Mouse (Mus musculus): Measurements from ENCODE around the gene Cenpm. TPM values are rescaled to one million over a fixed set of nuclear protein-coding genes. Genes with fewer than 3 reads are reported as not detected.

Cenpm gene
- polyA plus RNA-seq, 2 experiments: 21.6 to 42.1 TPM

DNA sequence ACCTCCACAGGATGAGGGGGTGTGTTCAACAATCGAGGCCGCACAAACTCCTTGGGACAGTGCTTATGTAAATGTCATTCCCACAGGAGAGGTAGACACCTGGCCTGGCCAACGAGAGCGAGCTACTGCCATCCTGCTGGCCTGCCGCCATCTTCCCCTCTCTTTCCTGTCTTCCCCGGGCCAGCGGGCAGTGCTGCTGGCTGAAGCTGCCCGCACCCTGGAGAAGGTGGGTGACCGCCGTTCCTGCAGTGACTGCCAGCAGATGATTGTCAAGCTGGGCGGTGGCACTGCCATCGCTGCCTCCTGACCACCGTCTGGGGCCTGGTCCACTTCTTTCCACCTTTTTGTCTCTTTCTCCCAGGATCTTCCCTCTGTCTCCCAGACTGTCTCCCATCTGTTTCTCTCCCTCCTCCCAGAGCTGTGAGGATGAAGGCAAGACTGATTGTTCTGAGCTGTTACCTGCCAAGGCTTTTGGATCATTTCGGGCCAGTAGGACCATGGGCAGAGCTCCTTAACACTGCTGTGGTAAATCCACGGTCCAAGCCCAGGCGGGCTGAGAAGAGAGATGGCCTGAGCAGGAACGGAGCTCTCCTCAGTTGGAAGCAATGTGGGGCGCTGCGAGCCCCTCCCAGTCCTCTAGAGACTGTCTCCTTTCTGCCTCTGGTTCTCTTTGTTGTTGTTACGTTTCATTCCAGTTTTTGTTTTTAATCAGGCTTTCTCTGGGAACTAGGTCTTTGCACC is 40.8 kb downstream of the Cenpm start:
- Histone ChIP-seq H3K9me3 (ENCODE audit: control insufficient read depth, low read length) (no peaks in the 10 kb centered on the region), H3K4me1 (replicated peaks; ENCODE audit: control insufficient read depth in 2 of 2, insufficient read depth in 2 of 2, low read length in 1 of 2) (no peaks in the 10 kb centered on the region), H3K27ac (no peak overlapping the region), H3K36me3 (replicated peaks; ENCODE audit: control insufficient read depth, insufficient read depth, low read depth) (peaks cover 38% of the 10 kb centered on the region), H3K4me2 (ENCODE audit: low read depth) (no peak overlapping the region), H3K9ac (replicated peaks) (no peak overlapping the region), H3K4me3 (ENCODE audit: insufficient read depth in 1 of 2, low read depth in 2 of 2, low read length in 2 of 2) (no peak overlapping the region), H3K27me3 (ENCODE audit: control insufficient read depth, insufficient read depth, low read length) (peaks cover 14% of the 10 kb centered on the region)
- ATAC-seq (ENCODE audit: insufficient read depth): no peak
- no peak for DNase-seq (ENCODE audit: low read depth in 3 of 3, low spot score in 3 of 3)
- 86% methylated on average over 20 of the region's 20 CpGs for WGBS (ENCODE audit: insufficient replicate concordance)
- TF ChIP-seq EP300 (IDR thresholded peaks at IDR 0.05; ENCODE audit: low read depth): no peak
- no peak for TF ChIP-seq CTCF (IDR thresholded peaks at IDR 0.05; ENCODE audit: low read depth)

DNA sequence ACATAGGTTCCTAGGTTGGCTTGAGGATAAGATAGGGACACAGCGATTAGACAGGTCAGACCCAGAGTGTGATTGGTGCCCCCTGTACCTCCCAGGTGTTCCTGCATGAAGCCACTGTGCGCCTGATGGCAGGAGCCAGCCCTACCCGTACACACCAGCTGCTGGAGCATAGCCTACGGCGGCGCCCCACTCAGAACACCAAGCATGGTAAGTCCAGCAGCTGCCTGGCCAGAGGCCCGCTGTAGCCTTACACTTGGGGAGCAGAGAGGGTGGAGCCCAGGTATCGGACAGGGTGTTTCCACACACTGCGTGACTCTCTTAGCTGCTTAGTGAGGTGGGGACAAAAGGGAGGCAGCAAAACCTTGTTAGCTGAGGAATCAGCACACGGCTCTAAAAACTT is 41.5 kb downstream of the Cenpm start:
- H3K27ac ChIP-seq: no peak overlapping the region
- peaks cover 38% of the 10 kb centered on the region for H3K36me3 ChIP-seq (replicated peaks; ENCODE audit: control insufficient read depth, insufficient read depth, low read depth)
- 89% methylated on average over 10 of the region's 10 CpGs for WGBS (ENCODE audit: insufficient replicate concordance)
- no peak for DNase-seq (ENCODE audit: low read depth in 3 of 3, low spot score in 3 of 3)
- H3K9ac ChIP-seq (replicated peaks): no peak overlapping the region
- H3K4me1 ChIP-seq (replicated peaks; ENCODE audit: control insufficient read depth in 2 of 2, insufficient read depth in 2 of 2, low read length in 1 of 2): no peaks in the 10 kb centered on the region; a peak in 1 of 4 replicates
- H3K27me3 ChIP-seq (ENCODE audit: control insufficient read depth, insufficient read depth, low read length): peaks cover 10% of the 10 kb centered on the region
- no peak for TF ChIP-seq EP300 (IDR thresholded peaks at IDR 0.05; ENCODE audit: low read depth)
- no peak for TF ChIP-seq CTCF (IDR thresholded peaks at IDR 0.05; ENCODE audit: low read depth)
- H3K4me2 ChIP-seq (ENCODE audit: low read depth): no peak overlapping the region
- no peak overlapping the region for H3K4me3 ChIP-seq (ENCODE audit: insufficient read depth in 1 of 2, low read depth in 2 of 2, low read length in 2 of 2)
- no peaks in the 10 kb centered on the region for H3K9me3 ChIP-seq (ENCODE audit: control insufficient read depth, low read length)
- no peak for ATAC-seq (ENCODE audit: insufficient read depth)

DNA sequence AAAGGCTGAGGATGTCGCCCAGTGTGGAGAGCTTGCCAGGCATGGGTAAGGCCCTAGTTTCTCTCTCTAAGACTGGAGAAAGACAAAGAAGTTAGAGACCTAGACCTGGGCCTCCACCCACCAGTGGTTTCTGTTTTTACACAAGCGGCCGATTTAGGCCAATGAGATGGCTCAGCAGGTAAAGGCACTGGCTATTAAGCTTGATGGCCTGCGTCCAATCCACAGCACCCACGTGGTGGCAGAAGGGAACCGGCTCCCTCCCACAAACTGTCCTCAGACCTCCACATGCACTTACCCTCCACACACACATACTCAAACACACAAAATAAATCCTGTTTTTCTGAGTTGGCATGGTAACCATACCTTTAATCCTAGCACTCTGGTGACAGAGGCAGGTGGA is 42.5 kb downstream of the Cenpm start:
- no peak overlapping the region for H3K4me3 ChIP-seq (ENCODE audit: insufficient read depth in 1 of 2, low read depth in 2 of 2, low read length in 2 of 2)
- peaks cover 47% of the 10 kb centered on the region for H3K36me3 ChIP-seq (replicated peaks; ENCODE audit: control insufficient read depth, insufficient read depth, low read depth)
- no peak overlapping the region for H3K4me2 ChIP-seq (ENCODE audit: low read depth)
- ATAC-seq (ENCODE audit: insufficient read depth) (no peak), DNase-seq (ENCODE audit: low read depth in 3 of 3, low spot score in 3 of 3) (no peak)
- no peak for TF ChIP-seq CTCF (IDR thresholded peaks at IDR 0.05; ENCODE audit: low read depth)
- TF ChIP-seq EP300 (IDR thresholded peaks at IDR 0.05; ENCODE audit: low read depth): no peak
- WGBS (ENCODE audit: insufficient replicate concordance): 87% methylated on average over 6 of the region's 6 CpGs
- H3K9me3 ChIP-seq (ENCODE audit: control insufficient read depth, low read length): no peaks in the 10 kb centered on the region
- H3K27me3 ChIP-seq (ENCODE audit: control insufficient read depth, insufficient read depth, low read length): peaks cover 1% of the 10 kb centered on the region
- H3K4me1 ChIP-seq (replicated peaks; ENCODE audit: control insufficient read depth in 2 of 2, insufficient read depth in 2 of 2, low read length in 1 of 2): no peaks in the 10 kb centered on the region; a peak in 1 of 4 replicates
- H3K9ac ChIP-seq (replicated peaks): no peak overlapping the region
- no peak overlapping the region for H3K27ac ChIP-seq

GRCm38 (mm10) chr15:82199546-82199945 is 45.0 kb downstream of the Cenpm start:
- no peak for ATAC-seq (ENCODE audit: insufficient read depth)
- H3K27me3 ChIP-seq (ENCODE audit: control insufficient read depth, insufficient read depth, low read length): no peaks in the 10 kb centered on the region
- TF ChIP-seq CTCF (IDR thresholded peaks at IDR 0.05; ENCODE audit: low read depth): no peak
- TF ChIP-seq EP300 (IDR thresholded peaks at IDR 0.05; ENCODE audit: low read depth): no peak

DNA sequence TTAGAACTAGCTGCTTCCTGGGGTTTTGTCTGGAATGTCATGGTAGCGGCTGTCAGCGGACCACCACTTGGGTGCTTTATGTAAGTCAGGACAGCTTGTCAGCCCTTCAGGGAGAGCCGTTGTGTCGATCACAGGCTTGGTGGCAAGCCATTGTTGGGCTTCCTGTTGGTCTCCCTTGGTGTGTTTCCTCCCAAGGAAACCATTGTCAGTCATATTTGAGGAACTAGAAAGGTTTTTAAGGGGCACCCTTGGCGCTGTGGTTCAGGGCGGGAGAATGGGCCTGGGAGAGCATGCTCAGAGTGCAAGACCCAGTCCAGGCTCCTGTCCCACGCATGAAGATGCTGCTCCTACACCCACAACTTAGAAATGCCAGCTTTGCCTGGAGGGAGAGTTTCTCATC is 46.2 kb downstream of the Cenpm start:
- Histone ChIP-seq H3K9me3 (ENCODE audit: control insufficient read depth, low read length) (no peaks in the 10 kb centered on the region), H3K9ac (replicated peaks) (no peak overlapping the region), H3K4me3 (ENCODE audit: insufficient read depth in 1 of 2, low read depth in 2 of 2, low read length in 2 of 2) (no peak overlapping the region), H3K27me3 (ENCODE audit: control insufficient read depth, insufficient read depth, low read length) (no peaks in the 10 kb centered on the region), H3K27ac (no peak overlapping the region), H3K4me1 (replicated peaks; ENCODE audit: control insufficient read depth in 2 of 2, insufficient read depth in 2 of 2, low read length in 1 of 2) (no peaks in the 10 kb centered on the region; a peak in 1 of 4 replicates), H3K36me3 (replicated peaks; ENCODE audit: control insufficient read depth, insufficient read depth, low read depth) (peaks cover 61% of the 10 kb centered on the region), H3K4me2 (ENCODE audit: low read depth) (no peak overlapping the region)
- ATAC-seq (ENCODE audit: insufficient read depth): no peak
- no peak for DNase-seq (ENCODE audit: low read depth in 3 of 3, low spot score in 3 of 3)
- 56% methylated on average over 7 of the region's 7 CpGs for WGBS (ENCODE audit: insufficient replicate concordance)
- TF ChIP-seq EP300 (IDR thresholded peaks at IDR 0.05; ENCODE audit: low read depth): no peak
- TF ChIP-seq CTCF (IDR thresholded peaks at IDR 0.05; ENCODE audit: low read depth): no peak

More at GRCm38 (mm10) chr15:82199546-82199945, 45.0 kb downstream of the Cenpm start:
- DNase-seq (ENCODE audit: low read depth in 3 of 3, low spot score in 3 of 3): no peak
- Histone ChIP-seq H3K9me3 (ENCODE audit: control insufficient read depth, low read length) (no peaks in the 10 kb centered on the region), H3K4me1 (replicated peaks; ENCODE audit: control insufficient read depth in 2 of 2, insufficient read depth in 2 of 2, low read length in 1 of 2) (no peaks in the 10 kb centered on the region; a peak in 1 of 4 replicates), H3K4me3 (ENCODE audit: insufficient read depth in 1 of 2, low read depth in 2 of 2, low read length in 2 of 2) (no peak overlapping the region), H3K9ac (replicated peaks) (no peak overlapping the region), H3K27ac (no peak overlapping the region), H3K4me2 (ENCODE audit: low read depth) (no peak overlapping the region), H3K36me3 (replicated peaks; ENCODE audit: control insufficient read depth, insufficient read depth, low read depth) (peaks cover 56% of the 10 kb centered on the region)
- WGBS (ENCODE audit: insufficient replicate concordance): 88% methylated on average over 12 of the region's 12 CpGs
